Mouse (Mus musculus) spleen, adult 2 months (tissue): Measurements from ENCODE around the gene Elmo1. TPM values are rescaled to one million over a fixed set of nuclear protein-coding genes. Genes with fewer than 3 reads are reported as not detected.
"Not testable (repeated sequence)": the region's sequence is repeated elsewhere in the genome, so short reads cannot be mapped to it uniquely, and the experiment has no call there.

Experiments used
- DNase-seq, 2 experiments: peaks; one replicate each; pipeline versions ENCODE4 v3.0.0 to v3.0.0-alpha.2; 2012 to 2021; ENCODE audit warnings: low spot score in 2 of 2, low read depth in 1 of 2
- H3K27ac ChIP-seq: fragments of 200-500 bp; 2 replicates; pipeline ENCODE4 v1.5.1; 2012; ENCODE audit warnings: low read length, inconsistent platforms; ENCODE audit not compliant: insufficient read depth
- H3K27me3 ChIP-seq: fragments of 200-500 bp; 2 replicates; pipeline ENCODE4 v1.6.1; 2012; ENCODE audit warnings: mild to moderate bottlenecking, moderate library complexity, low read length, inconsistent platforms; ENCODE audit not compliant: control insufficient read depth, insufficient read depth
- H3K36me3 ChIP-seq: fragments of 200-500 bp; 2 replicates; pipeline ENCODE4 v1.6.1; 2012; ENCODE audit warnings: mild to moderate bottlenecking, low read length, inconsistent platforms; ENCODE audit not compliant: control insufficient read depth, insufficient read depth
- H3K4me1 ChIP-seq: fragments of 200-500 bp; 2 replicates; pipeline ENCODE4 v1.6.1; 2011; ENCODE audit warnings: inconsistent platforms; ENCODE audit not compliant: control insufficient read depth, insufficient read depth, insufficient read length
- H3K4me3 ChIP-seq: fragments of 200-500 bp; 2 replicates; pipeline ENCODE4 v1.5.1; 2011; ENCODE audit warnings: mild to moderate bottlenecking, inconsistent platforms; ENCODE audit not compliant: insufficient read depth, insufficient read length; ENCODE audit errors: extremely low read depth
- CTCF ChIP-seq: fragments of 200-500 bp; IDR thresholded peaks from 2 replicates; pipeline ENCODE4 v1.5.1; 2011; ENCODE audit warnings: mild to moderate bottlenecking, inconsistent platforms; ENCODE audit not compliant: insufficient read depth, insufficient read length, insufficient replicate concordance; ENCODE audit errors: extremely low read depth
- POLR2A ChIP-seq: fragments of 200-500 bp; IDR thresholded peaks from 2 replicates; pipeline ENCODE4 v1.6.1; 2011; ENCODE audit warnings: low read depth, low read length, inconsistent platforms
- WGBS: fragments of 180-500 bp; shearing (Covaris S2); methylation state at CpG from one replicate; pipeline ENCODE4 v1.1.7; 2018; 5-methylcytosine and 5-hydroxymethylcytosine counted together
- polyA plus RNA-seq: library from polyadenylated mRNA; depleted of rRNA; stranded (reverse); fragments of >200 nt; gene quantifications from 2 replicates; pipeline ENCODE4 v1.2.3, GENCODE M21; 2012

Gene Elmo1
- polyA plus RNA-seq, 1 experiment = 33.3 TPM

DNA sequence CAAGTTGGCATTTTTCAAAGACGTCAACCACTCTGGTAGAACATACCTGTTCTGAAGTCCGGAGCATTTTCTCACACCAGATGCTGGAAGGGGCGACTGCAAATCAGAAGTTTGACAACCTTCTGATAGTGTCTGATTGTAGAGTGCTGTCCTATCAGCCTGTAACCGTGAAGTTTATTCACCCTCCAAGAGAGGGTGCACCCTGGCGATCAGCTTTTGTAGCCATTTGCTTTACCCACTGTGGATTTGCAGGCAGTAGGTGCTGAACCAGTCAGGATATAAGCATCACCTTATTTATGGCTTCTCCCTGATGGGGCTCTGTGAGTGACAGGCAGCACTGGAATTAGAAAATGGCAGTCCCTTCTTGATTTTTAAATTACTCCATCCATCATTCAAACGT, 537.4 kb downstream of the Elmo1 start:
- H3K4me3 ChIP-seq = no peak overlapping the region
- no peak overlapping the region for H3K27ac ChIP-seq
- H3K36me3 ChIP-seq = no peaks in the 10 kb centered on the region
- 93% methylated on average over 6 of the region's 6 CpGs for WGBS
- TF ChIP-seq CTCF = no peak
- TF ChIP-seq POLR2A = no peak
- H3K27me3 ChIP-seq = no peaks in the 10 kb centered on the region
- no peak for DNase-seq
- no peaks in the 10 kb centered on the region for H3K4me1 ChIP-seq

DNA sequence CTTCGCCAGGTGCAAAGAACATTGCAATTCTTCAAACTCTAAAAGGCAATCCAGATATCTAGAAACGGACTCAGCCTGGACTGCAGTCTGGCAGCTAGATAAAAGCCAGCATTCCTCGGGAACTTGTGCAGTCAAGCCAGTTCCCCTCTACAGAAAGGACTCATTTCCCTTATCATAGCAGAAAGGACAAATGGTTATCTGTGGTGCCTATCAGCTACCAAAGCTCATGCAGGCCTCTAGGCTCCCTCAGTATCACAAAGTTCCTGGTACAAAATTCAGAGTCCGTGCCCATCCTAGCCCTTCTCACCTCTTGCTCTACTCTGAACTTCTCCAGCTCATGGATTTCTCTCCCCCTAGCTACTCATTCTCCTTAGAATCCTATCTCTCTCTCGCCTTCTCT, 542.1 kb downstream of the Elmo1 start:
- Histone ChIP-seq H3K36me3 (no peaks in the 10 kb centered on the region), H3K27me3 (no peaks in the 10 kb centered on the region), H3K27ac (no peak overlapping the region), H3K4me1 (no peaks in the 10 kb centered on the region), H3K4me3 (no peak overlapping the region)
- DNase-seq = no peak
- no peak for TF ChIP-seq POLR2A
- 75% methylated on average over 5 of the region's 5 CpGs for WGBS

DNA sequence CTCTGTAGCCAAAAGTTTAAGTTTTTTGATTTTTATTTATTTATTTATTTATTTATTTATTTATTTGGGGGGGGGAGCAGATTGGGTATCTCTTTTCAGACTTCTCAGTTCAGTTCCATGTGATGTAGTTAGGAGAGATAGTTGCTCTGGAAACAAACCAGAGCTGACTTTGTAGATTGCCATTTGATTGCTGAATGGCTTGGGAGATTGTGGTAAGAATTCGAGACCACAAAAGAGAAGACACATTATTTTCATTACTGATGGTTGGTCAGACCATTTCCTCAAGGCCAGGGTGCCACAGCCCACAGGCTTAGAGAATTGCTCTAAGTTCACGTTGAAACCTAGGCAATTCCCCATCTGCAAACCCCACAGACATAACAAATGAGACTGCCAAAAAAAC, 544.3 kb downstream of the Elmo1 start:
- not testable (repeated sequence) for H3K27ac ChIP-seq, H3K4me3 ChIP-seq, H3K27me3 ChIP-seq, DNase-seq, H3K4me1 ChIP-seq, H3K36me3 ChIP-seq
- WGBS = 14% methylated on average over 2 of the region's 2 CpGs

DNA sequence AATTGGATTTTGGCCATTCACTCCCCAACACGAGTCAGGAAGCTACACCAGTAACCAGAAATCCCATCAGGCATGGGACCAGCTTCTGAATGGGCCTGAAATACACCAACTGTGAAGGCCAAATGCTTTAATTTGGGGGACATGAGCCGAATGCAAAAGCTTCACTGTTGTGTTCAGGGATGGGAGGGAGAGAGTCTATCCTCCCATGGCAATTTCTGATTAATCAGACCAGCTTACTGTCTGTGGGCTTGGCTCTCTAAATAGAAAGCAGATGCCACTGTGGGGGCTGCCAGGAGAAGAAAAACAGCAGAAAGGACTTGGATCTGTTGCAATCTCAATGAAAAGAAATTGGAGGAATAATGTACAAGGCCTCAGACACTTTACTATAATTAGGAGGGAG, 545.2 kb downstream of the Elmo1 start:
- Histone ChIP-seq H3K4me3 (no peak overlapping the region), H3K27me3 (no peaks in the 10 kb centered on the region), H3K27ac (no peak overlapping the region), H3K36me3 (no peaks in the 10 kb centered on the region), H3K4me1 (no peaks in the 10 kb centered on the region)
- DNase-seq = no peak
- TF ChIP-seq POLR2A = no peak
- TF ChIP-seq CTCF = no peak
- 71% methylated on average over 2 of the region's 2 CpGs for WGBS
